Mouse (Mus musculus) liver, postnatal 0 days (tissue): ENCODE data around the gene Zfp354a.

Source experiments
- CTCF ChIP-seq: sonication (generic); IDR thresholded peaks from 2 replicates; pipeline ENCODE4 v1.5.1; 2016; ENCODE audit warnings: antibody characterized with exemption, low read depth
- EP300 ChIP-seq: IDR thresholded peaks from 2 replicates; pipeline ENCODE4 v1.6.1; 2016; ENCODE audit warnings: antibody characterized with exemption, low read depth, mild to moderate bottlenecking

DNA sequence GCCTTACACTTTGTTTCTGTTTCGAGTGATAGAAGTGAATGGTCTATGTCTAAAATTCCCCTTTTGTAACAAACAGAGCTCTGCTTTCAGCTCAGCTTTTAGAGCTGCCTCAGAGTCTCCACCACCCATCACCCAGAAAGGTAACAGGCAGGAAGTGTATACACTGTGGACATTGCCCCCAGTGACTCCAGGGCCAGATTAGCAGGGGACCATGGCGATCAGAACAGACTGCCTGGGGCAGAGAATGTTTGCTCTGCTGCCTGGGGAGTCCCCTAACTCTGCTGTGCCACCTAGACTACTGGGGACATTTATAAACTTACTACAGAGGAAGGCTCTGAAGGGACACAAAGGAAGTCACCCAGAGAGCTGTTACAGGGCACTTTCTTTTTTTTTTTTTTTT lies 42.7 kb upstream of the Zfp354a start:
- TF ChIP-seq EP300: no peak
- no peak for TF ChIP-seq CTCF
